Mouse (Mus musculus) liver, postnatal 0 days (tissue): ENCODE results near the gene Rbms3.

Experiments used
- CTCF ChIP-seq: sonication (generic); IDR thresholded peaks from 2 replicates; pipeline ENCODE4 v1.5.1; 2016; ENCODE audit warnings: antibody characterized with exemption, low read depth
- EP300 ChIP-seq: IDR thresholded peaks from 2 replicates; pipeline ENCODE4 v1.6.1; 2016; ENCODE audit warnings: antibody characterized with exemption, low read depth, mild to moderate bottlenecking

DNA sequence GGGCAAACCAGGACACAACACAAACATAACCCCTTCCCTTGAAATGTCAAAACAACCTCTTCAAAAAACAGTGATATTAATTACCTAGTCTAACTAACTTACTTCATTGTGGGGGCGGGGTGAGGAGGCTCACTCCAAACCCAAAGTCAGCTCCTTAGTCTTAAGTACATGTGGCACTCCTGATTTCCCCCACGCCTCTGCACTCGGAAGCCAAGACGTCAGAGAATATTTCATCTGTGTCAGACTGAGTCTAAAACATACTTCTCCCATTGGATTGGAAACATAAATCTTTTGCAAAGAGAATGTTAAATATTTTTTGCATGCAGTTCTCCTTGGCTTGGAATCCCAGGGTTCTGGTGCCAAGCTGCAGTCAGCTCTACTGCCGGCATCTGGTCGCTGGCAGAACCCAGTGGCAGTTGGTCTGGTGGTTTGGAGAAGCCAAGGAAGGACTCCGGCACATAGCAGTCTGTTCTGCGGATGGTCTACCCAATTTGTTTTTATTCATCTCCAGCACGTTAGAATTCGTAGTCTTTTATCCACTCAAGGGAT, 512.5 kb downstream of the Rbms3 start:
- no peak for TF ChIP-seq CTCF
- TF ChIP-seq EP300 = no peak
